Mouse (Mus musculus) kidney, embryonic 16.5 days (tissue): Measurements from ENCODE around the gene Trim39. TPM values are rescaled to one million over a fixed set of nuclear protein-coding genes. Genes with fewer than 3 reads are reported as not detected.
"Not testable (repeated sequence)": the region's sequence is repeated elsewhere in the genome, so short reads cannot be mapped to it uniquely, and the experiment has no call there.

Experiments
- ATAC-seq: fragments of 200-750 bp; cut with Nextera tagmentation; 2 replicates; pipeline ENCODE4 v1.8.0; 2017; ENCODE audit warnings: moderate TSS enrichment; ENCODE audit not compliant: low FRiP score, low TSS enrichment
- H3K27ac ChIP-seq: fragments of 300-500 bp; sonication (generic); 2 replicates; pipeline ENCODE4 v1.5.1; 2014; ENCODE audit warnings: low read length
- H3K27me3 ChIP-seq: fragments of 300-500 bp; sonication (generic); 2 replicates; pipeline ENCODE4 v1.6.1; 2014; ENCODE audit warnings: low read length, control low read depth, mixed read lengths; ENCODE audit not compliant: insufficient read depth
- H3K36me3 ChIP-seq: fragments of 300-500 bp; sonication (generic); 2 replicates; pipeline ENCODE4 v1.6.1; 2014; ENCODE audit warnings: low read length, control low read depth, mixed read lengths; ENCODE audit not compliant: insufficient read depth
- H3K4me1 ChIP-seq: fragments of 300-500 bp; sonication (generic); 2 replicates; pipeline ENCODE4 v1.6.1; 2014; ENCODE audit warnings: low read length, control low read depth, mixed read lengths; ENCODE audit not compliant: insufficient read depth
- H3K4me2 ChIP-seq: fragments of 300-500 bp; sonication (generic); replicated peaks from 2 replicates; pipeline ENCODE4 v1.6.1; 2014; ENCODE audit warnings: low read depth, low read length
- H3K4me3 ChIP-seq: fragments of 300-500 bp; sonication (generic); 2 replicates; pipeline ENCODE4 v1.5.1; 2014; ENCODE audit warnings: mild to moderate bottlenecking, low read length
- H3K9ac ChIP-seq: fragments of 300-500 bp; sonication (generic); replicated peaks from 2 replicates; pipeline ENCODE4 v1.6.1; 2014; ENCODE audit warnings: low read length
- H3K9me3 ChIP-seq: fragments of 300-500 bp; sonication (generic); 2 replicates; pipeline ENCODE4 v1.6.1; 2016; ENCODE audit warnings: low read length, control low read depth
- WGBS: fragments of 180-500 bp; shearing (Covaris S2); extraction: QIAGEN DNeasy Blood & Tissue Kit; methylation state at CpG from one replicate; pipeline ENCODE4 v1.1.7; 2014; 5-methylcytosine and 5-hydroxymethylcytosine counted together
- polyA plus RNA-seq: library from polyadenylated mRNA; unstranded; fragments of >200 nt; fragmentation: Nextera tagmentation; extraction: Ambion mirVana; gene quantifications from 2 replicates; pipeline ENCODE4 v1.2.1, GENCODE M21; 2015

Gene Trim39
- polyA plus RNA-seq, 1 experiment from 2014 or later = 18.4 TPM

GRCm38 (mm10) chr17:36252250-36252876, 19.7 kb downstream of the Trim39 start:
- no peak overlapping the region for H3K9ac ChIP-seq

GRCm38 (mm10) chr17:36248886-36249285, 23.2 kb downstream of the Trim39 start:
- Histone ChIP-seq H3K27me3 (peaks cover 18% of the 10 kb centered on the region), H3K9me3 (no peaks in the 10 kb centered on the region), H3K4me1 (peaks cover 8% of the 10 kb centered on the region; the same call in 1 of the 2 replicates), H3K27ac (no peak overlapping the region), H3K9ac (no peak overlapping the region), H3K36me3 (no peaks in the 10 kb centered on the region), H3K4me3 (peak overlapping the region; percentile 10; the same call in 1 of the 2 replicates), H3K4me2 (peak overlapping the region; percentile 15; the same call in 1 of the 2 replicates)
- WGBS = 26% methylated on average over 33 of the region's 33 CpGs
- peak; percentile 54; the same call in 1 of the 2 replicates for ATAC-seq

More at GRCm38 (mm10) chr17:36252250-36252876, 19.7 kb downstream of the Trim39 start:
- Histone ChIP-seq H3K4me1 (peaks cover 15% of the 10 kb centered on the region), H3K36me3 (no peaks in the 10 kb centered on the region), H3K9me3 (no peaks in the 10 kb centered on the region), H3K27me3 (peaks cover 18% of the 10 kb centered on the region), H3K4me2 (peak overlapping the region; percentile 54), H3K27ac (no peak overlapping the region), H3K4me3 (peak overlapping the region; percentile 29)
- 7% methylated on average over 25 of the region's 25 CpGs for WGBS
- no peak for ATAC-seq

- Histone ChIP-seq H3K36me3 (no peaks in the 10 kb centered on the region), H3K27ac (no peak overlapping the region), H3K9ac (no peak overlapping the region), H3K4me1 (no peaks in the 10 kb centered on the region), H3K4me3 (no peak overlapping the region), H3K9me3 (no peaks in the 10 kb centered on the region), H3K27me3 (peaks cover 18% of the 10 kb centered on the region), H3K4me2 (no peak overlapping the region)
- 82% methylated on average over 2 of the region's 2 CpGs for WGBS
- no peak for ATAC-seq
Measured at GRCm38 (mm10) chr17:36245741-36246140, 26.3 kb downstream of the Trim39 start.

GRCm38 (mm10) chr17:36244031-36244430, 28.0 kb downstream of the Trim39 start:
- Histone ChIP-seq H3K9ac (no peak overlapping the region), H3K27me3 (peaks cover 15% of the 10 kb centered on the region), H3K36me3 (no peaks in the 10 kb centered on the region), H3K4me1 (no peaks in the 10 kb centered on the region), H3K27ac (no peak overlapping the region), H3K4me2 (no peak overlapping the region), H3K4me3 (no peak overlapping the region), H3K9me3 (no peaks in the 10 kb centered on the region)
- WGBS = 54% methylated on average over 5 of the region's 5 CpGs
- ATAC-seq = no peak

GRCm38 (mm10) chr17:36240637-36241213, 31.3 kb downstream of the Trim39 start:
- WGBS = 10% methylated on average over 5 of the region's 5 CpGs
- ATAC-seq = no peak
- Histone ChIP-seq H3K9me3 (no peaks in the 10 kb centered on the region), H3K4me2 (no peak overlapping the region), H3K36me3 (no peaks in the 10 kb centered on the region), H3K27me3 (peaks cover 34% of the 10 kb centered on the region), H3K4me1 (no peaks in the 10 kb centered on the region), H3K9ac (no peak overlapping the region), H3K27ac (no peak overlapping the region), H3K4me3 (no peak overlapping the region)

GRCm38 (mm10) chr17:36237321-36237921, 34.6 kb downstream of the Trim39 start:
- Histone ChIP-seq H3K27ac (no peak overlapping the region), H3K4me3 (peak overlapping the region; percentile 34), H3K4me1 (no peaks in the 10 kb centered on the region), H3K9ac (peak overlapping the region; percentile 39; the same call in 1 of the 2 replicates), H3K36me3 (no peaks in the 10 kb centered on the region), H3K9me3 (no peaks in the 10 kb centered on the region), H3K27me3 (peaks cover 34% of the 10 kb centered on the region), H3K4me2 (peak overlapping the region; percentile 44)
- ATAC-seq = peak; percentile 42; the same call in 1 of the 2 replicates
- WGBS = 2% methylated on average over 27 of the region's 27 CpGs

- H3K27me3 ChIP-seq = peaks cover 30% of the 10 kb centered on the region
- H3K4me2 ChIP-seq = not testable (repeated sequence)
Measured at GRCm38 (mm10) chr17:36235300-36235699, 36.7 kb downstream of the Trim39 start.

GRCm38 (mm10) chr17:36233572-36233971, 38.5 kb downstream of the Trim39 start:
- Histone ChIP-seq H3K4me3 (no peak overlapping the region), H3K4me2 (no peak overlapping the region), H3K27me3 (peaks cover 24% of the 10 kb centered on the region), H3K4me1 (no peaks in the 10 kb centered on the region), H3K9me3 (no peaks in the 10 kb centered on the region), H3K9ac (no peak overlapping the region), H3K27ac (no peak overlapping the region), H3K36me3 (no peaks in the 10 kb centered on the region)
- ATAC-seq = no peak
- 75% methylated on average over 5 of the region's 5 CpGs for WGBS

More at GRCm38 (mm10) chr17:36235300-36235699, 36.7 kb downstream of the Trim39 start:
- not testable (repeated sequence) for H3K4me3 ChIP-seq, H3K9me3 ChIP-seq, ATAC-seq, H3K36me3 ChIP-seq, H3K9ac ChIP-seq, H3K4me1 ChIP-seq, H3K27ac ChIP-seq
- WGBS = 29% methylated on average over 8 of the region's 9 CpGs

- no peaks in the 10 kb centered on the region for H3K4me1 ChIP-seq
- WGBS = 3% methylated on average over 36 of the region's 36 CpGs
- no peaks in the 10 kb centered on the region for H3K9me3 ChIP-seq
- no peak overlapping the region for H3K4me3 ChIP-seq
- H3K9ac ChIP-seq = no peak overlapping the region
- H3K27ac ChIP-seq = no peak overlapping the region
- no peak for ATAC-seq
- H3K4me2 ChIP-seq = no peak overlapping the region
- H3K27me3 ChIP-seq = peaks cover 5% of the 10 kb centered on the region
- no peaks in the 10 kb centered on the region for H3K36me3 ChIP-seq
Measured at GRCm38 (mm10) chr17:36231318-36231717, 40.7 kb downstream of the Trim39 start.

GRCm38 (mm10) chr17:36229046-36229445, 43.0 kb downstream of the Trim39 start:
- 4% methylated on average over 5 of the region's 5 CpGs for WGBS
- Histone ChIP-seq H3K27me3 (peaks cover 18% of the 10 kb centered on the region), H3K27ac (no peak overlapping the region), H3K9ac (no peak overlapping the region), H3K36me3 (no peaks in the 10 kb centered on the region), H3K9me3 (no peaks in the 10 kb centered on the region), H3K4me1 (no peaks in the 10 kb centered on the region), H3K4me2 (no peak overlapping the region), H3K4me3 (no peak overlapping the region)
- ATAC-seq = no peak
